Mouse (Mus musculus): Measurements from ENCODE around the gene S100a5. TPM values are rescaled to one million over a fixed set of nuclear protein-coding genes. Genes with fewer than 3 reads are reported as not detected.

S100a5 gene
- polyA plus RNA-seq, 1 experiment from 2014 or later: 4.5 TPM

DNA sequence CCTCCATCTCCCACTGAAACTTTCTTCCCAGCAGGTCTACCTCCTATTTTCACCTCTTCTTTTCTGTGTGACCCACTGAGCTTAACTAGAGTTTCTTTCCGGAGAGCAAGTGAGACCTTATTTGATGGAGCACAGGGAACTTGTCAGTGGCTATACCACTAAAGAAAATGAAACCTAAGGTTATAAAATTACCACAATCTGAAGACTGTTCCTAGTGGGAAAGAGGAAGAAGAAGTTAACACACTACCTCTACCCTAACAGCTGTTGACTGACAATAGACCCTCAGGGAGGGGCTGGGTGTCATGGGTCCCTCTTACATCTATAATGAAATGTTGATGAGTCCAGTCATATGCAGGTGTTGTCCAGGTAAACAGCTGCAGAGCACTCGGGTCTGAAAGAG, 23.7 kb downstream of the S100a5 start:
- no peak overlapping the region for H3K27ac ChIP-seq
- H3K36me3 ChIP-seq: no peaks in the 10 kb centered on the region
- H3K9ac ChIP-seq: no peak overlapping the region
- 66% methylated on average over 2 of the region's 2 CpGs for WGBS
- no peak overlapping the region for H3K4me3 ChIP-seq (replicated peaks)
- H3K27me3 ChIP-seq (replicated peaks): no peaks in the 10 kb centered on the region
- H3K9me3 ChIP-seq: no peaks in the 10 kb centered on the region
- no peak overlapping the region for H3K4me2 ChIP-seq
- no peak for ATAC-seq (ENCODE audit: insufficient read depth, low FRiP score, low read depth)
- H3K4me1 ChIP-seq: no peaks in the 10 kb centered on the region

GRCm38 (mm10) chr3:90638511-90639275, 30.4 kb downstream of the S100a5 start:
- Histone ChIP-seq H3K4me2 (no peak overlapping the region), H3K9me3 (no peaks in the 10 kb centered on the region), H3K27me3 (replicated peaks) (no peaks in the 10 kb centered on the region), H3K4me3 (replicated peaks) (no peak overlapping the region), H3K27ac (no peak overlapping the region; the same call in 1 of the 2 replicates), H3K36me3 (no peaks in the 10 kb centered on the region), H3K4me1 (no peaks in the 10 kb centered on the region), H3K9ac (no peak overlapping the region)
- ATAC-seq (ENCODE audit: insufficient read depth, low FRiP score, low read depth): no peak
- 73% methylated on average over 1 of the region's 1 CpGs for WGBS

DNA sequence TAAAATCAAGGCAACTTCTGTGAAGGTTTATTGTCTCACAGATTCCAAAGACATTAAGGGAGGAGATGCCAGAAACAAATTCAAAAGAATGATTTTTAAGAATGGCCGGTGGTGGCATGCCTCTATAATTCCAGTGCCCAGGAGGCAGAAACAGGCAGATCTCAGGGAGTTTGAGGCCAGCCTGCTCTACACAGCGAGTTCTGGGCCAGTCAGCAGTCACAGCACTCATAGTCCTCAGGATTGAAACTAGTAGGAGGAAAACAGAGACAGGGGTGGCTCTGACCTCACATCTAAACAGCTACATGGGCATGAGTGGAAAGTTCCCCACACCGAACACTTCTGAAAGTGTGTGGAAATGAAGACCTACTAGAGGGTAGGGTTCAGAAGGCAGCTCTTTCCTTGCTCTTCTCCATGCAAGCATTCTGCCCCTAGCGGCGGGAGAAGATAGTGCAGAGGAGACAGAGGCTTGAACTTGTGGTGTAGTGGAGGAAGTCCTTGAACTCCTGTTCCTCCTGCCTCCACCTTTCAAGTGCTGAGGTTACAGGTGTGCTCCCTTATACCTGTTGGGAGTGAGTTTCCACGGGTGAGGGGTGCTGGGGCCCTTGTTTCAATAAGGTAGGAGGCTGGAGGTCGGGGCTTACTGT, 31.3 kb downstream of the S100a5 start:
- no peak for ATAC-seq (ENCODE audit: insufficient read depth, low FRiP score, low read depth)
- Histone ChIP-seq H3K9ac (no peak overlapping the region), H3K4me2 (no peak overlapping the region), H3K27ac (no peak overlapping the region), H3K36me3 (no peaks in the 10 kb centered on the region), H3K27me3 (replicated peaks) (no peaks in the 10 kb centered on the region), H3K4me3 (replicated peaks) (no peak overlapping the region), H3K9me3 (no peaks in the 10 kb centered on the region), H3K4me1 (no peaks in the 10 kb centered on the region)
- 47% methylated on average over 7 of the region's 7 CpGs for WGBS

GRCm38 (mm10) chr3:90640981-90641380, 32.7 kb downstream of the S100a5 start:
- Histone ChIP-seq H3K36me3 (no peaks in the 10 kb centered on the region), H3K27ac (no peak overlapping the region), H3K4me1 (no peaks in the 10 kb centered on the region), H3K27me3 (replicated peaks) (no peaks in the 10 kb centered on the region), H3K4me3 (replicated peaks) (no peak overlapping the region), H3K9me3 (no peaks in the 10 kb centered on the region), H3K4me2 (no peak overlapping the region), H3K9ac (no peak overlapping the region)
- WGBS: 80% methylated on average over 7 of the region's 7 CpGs
- ATAC-seq (ENCODE audit: insufficient read depth, low FRiP score, low read depth): no peak

GRCm38 (mm10) chr3:90644220-90644619, 35.9 kb downstream of the S100a5 start:
- H3K4me3 ChIP-seq (replicated peaks): no peak overlapping the region
- no peak overlapping the region for H3K9ac ChIP-seq
- no peaks in the 10 kb centered on the region for H3K9me3 ChIP-seq
- no peak overlapping the region for H3K27ac ChIP-seq
- no peaks in the 10 kb centered on the region for H3K36me3 ChIP-seq
- H3K4me1 ChIP-seq: no peaks in the 10 kb centered on the region
- 56% methylated on average over 3 of the region's 3 CpGs for WGBS
- ATAC-seq (ENCODE audit: insufficient read depth, low FRiP score, low read depth): no peak
- H3K27me3 ChIP-seq (replicated peaks): no peaks in the 10 kb centered on the region
- H3K4me2 ChIP-seq: no peak overlapping the region

DNA sequence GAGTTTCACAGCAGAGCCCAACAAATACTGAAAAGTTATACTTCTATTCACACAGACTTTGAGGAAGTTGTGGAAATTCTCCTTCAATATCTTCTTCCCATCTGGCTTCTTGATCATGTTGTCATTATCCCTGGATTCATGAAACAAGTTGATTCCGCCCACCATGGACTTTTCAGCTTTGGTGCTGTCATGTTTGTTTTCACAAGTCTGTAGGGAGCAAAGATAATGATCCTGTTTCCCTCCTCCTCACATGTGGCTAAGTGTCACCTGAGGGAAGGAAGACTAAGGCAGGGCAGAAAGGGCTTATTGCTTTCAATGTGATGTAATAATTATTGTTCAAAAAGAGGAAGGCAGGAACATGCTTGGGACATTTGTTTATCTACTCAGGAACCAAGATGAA, 39.0 kb downstream of the S100a5 start:
- ATAC-seq (ENCODE audit: insufficient read depth, low FRiP score, low read depth): no peak
- H3K27ac ChIP-seq: no peak overlapping the region
- no peak overlapping the region for H3K4me3 ChIP-seq (replicated peaks)
- no peaks in the 10 kb centered on the region for H3K36me3 ChIP-seq
- 83% methylated on average over 1 of the region's 1 CpGs for WGBS
- H3K4me2 ChIP-seq: no peak overlapping the region
- no peak overlapping the region for H3K9ac ChIP-seq
- H3K27me3 ChIP-seq (replicated peaks): no peaks in the 10 kb centered on the region
- no peaks in the 10 kb centered on the region for H3K4me1 ChIP-seq
- no peaks in the 10 kb centered on the region for H3K9me3 ChIP-seq

DNA sequence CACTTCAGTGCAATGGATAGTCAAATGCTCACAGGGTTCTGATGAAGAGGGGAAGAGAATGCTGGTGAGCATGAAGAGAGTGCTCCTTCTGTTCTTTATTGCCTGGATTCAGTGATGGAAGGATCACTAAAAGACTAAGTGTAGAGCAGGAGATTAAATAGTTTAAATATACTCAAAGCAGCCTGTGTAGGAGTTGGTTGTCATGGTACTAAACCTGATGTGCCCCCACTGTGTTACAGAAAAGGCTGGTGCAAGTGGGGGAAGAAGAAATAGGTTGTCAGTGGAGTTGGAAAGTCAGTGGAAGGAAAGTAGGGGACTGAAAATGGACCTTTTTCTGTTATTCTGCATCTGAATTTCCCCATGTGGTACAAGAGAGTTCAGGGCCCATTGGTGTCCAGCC, 40.7 kb downstream of the S100a5 start:
- no peaks in the 10 kb centered on the region for H3K27me3 ChIP-seq (replicated peaks)
- no peaks in the 10 kb centered on the region for H3K9me3 ChIP-seq
- H3K36me3 ChIP-seq: no peaks in the 10 kb centered on the region
- no peak overlapping the region for H3K9ac ChIP-seq
- no peak overlapping the region for H3K4me2 ChIP-seq
- H3K4me1 ChIP-seq: no peaks in the 10 kb centered on the region
- no peak overlapping the region for H3K27ac ChIP-seq
- ATAC-seq (ENCODE audit: insufficient read depth, low FRiP score, low read depth): no peak
- no peak overlapping the region for H3K4me3 ChIP-seq (replicated peaks)

DNA sequence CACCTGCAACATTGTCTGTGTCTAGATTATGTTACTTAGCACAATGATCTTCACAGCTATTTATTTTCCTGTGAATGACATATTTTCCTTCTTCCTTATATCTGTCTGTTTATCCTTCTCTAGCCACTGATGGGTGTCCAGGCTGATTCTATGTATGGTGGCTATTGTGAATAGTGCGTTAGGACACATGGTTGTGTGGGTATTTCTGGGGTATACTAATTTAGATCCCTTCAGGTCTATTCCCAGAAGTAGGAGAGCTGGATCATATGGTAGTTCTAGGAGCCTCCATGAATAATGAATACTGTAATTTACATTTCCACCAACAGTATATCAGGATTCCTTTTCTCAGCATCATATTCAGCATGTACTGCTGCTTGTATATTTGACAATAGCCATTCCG, 41.5 kb downstream of the S100a5 start:
- Histone ChIP-seq H3K9ac (no peak overlapping the region), H3K4me3 (replicated peaks) (no peak overlapping the region), H3K4me1 (no peaks in the 10 kb centered on the region), H3K27me3 (replicated peaks) (no peaks in the 10 kb centered on the region), H3K36me3 (no peaks in the 10 kb centered on the region), H3K27ac (no peak overlapping the region), H3K9me3 (no peaks in the 10 kb centered on the region), H3K4me2 (no peak overlapping the region)
- no peak for ATAC-seq (ENCODE audit: insufficient read depth, low FRiP score, low read depth)
- 89% methylated on average over 2 of the region's 2 CpGs for WGBS

- ATAC-seq (ENCODE audit: insufficient read depth, low FRiP score, low read depth): no peak; the same call in 1 of the 2 replicates
- H3K9me3 ChIP-seq: no peaks in the 10 kb centered on the region
- WGBS: 34% methylated on average over 5 of the region's 5 CpGs
- no peak overlapping the region for H3K4me3 ChIP-seq (replicated peaks)
- no peak overlapping the region for H3K4me2 ChIP-seq
- H3K9ac ChIP-seq: no peak overlapping the region
- H3K27me3 ChIP-seq (replicated peaks): no peaks in the 10 kb centered on the region
- H3K27ac ChIP-seq: no peak overlapping the region
- H3K36me3 ChIP-seq: no peaks in the 10 kb centered on the region
- no peaks in the 10 kb centered on the region for H3K4me1 ChIP-seq
Measured at GRCm38 (mm10) chr3:90652878-90653508, 44.7 kb downstream of the S100a5 start.

DNA sequence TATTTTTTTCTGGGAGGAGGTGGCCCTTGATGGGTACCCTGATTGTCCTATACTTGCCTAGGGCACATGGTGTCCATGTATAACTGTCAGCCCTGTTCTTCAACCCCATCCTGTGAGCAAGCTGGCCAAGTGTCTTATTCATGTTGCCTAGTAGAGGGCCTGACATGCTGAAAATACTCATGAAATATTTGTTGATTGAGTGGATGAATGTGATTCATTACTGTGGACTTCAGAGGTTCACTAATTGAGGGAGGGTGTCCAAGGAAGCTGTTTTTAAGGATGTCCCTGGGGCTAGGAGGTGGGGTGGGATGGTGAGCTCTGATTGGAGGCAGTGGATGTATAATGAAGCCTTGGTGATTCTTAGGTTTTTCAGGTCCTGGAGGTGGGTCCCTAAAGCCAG, 45.4 kb downstream of the S100a5 start, which contains the start of gene S100a7a:
Gene S100a7a, plus strand, starts transcription at position 301 of the 400 bp plus-strand sequence.
- Histone ChIP-seq H3K9ac (no peak within 1 kb of the TSS), H3K27ac (no peak within 1 kb of the TSS), H3K36me3 (no peaks in the 10 kb centered on the region), H3K27me3 (replicated peaks) (no peaks in the 10 kb centered on the region), H3K9me3 (no peaks in the 10 kb centered on the region), H3K4me1 (no peaks in the 10 kb centered on the region), H3K4me2 (no peak within 1 kb of the TSS), H3K4me3 (replicated peaks) (no peak within 1 kb of the TSS)
- ATAC-seq (ENCODE audit: insufficient read depth, low FRiP score, low read depth): no peak

DNA sequence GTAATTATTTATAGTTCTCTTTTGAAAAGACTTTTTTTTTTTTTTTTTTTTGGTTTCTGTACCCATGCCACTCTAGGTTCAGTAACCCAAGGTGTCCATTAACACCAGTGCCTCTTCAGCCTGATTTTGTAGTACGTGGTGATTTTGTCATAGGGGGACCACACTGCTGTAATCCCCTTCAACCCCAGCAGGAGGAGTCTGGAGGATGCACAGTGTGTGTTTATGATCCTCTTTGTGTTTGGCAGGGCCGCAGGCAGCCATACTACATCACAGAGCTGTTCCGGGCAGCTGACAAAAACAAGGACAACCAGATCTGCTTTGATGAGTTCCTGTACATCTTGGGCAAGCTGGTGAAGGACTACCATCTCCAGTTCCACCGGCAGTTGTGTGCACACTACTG, 49.1 kb downstream of the S100a5 start:
- Histone ChIP-seq H3K36me3 (no peaks in the 10 kb centered on the region), H3K27ac (no peak overlapping the region), H3K27me3 (replicated peaks) (no peaks in the 10 kb centered on the region), H3K9me3 (no peaks in the 10 kb centered on the region), H3K4me3 (replicated peaks) (no peak overlapping the region), H3K9ac (no peak overlapping the region), H3K4me1 (no peaks in the 10 kb centered on the region), H3K4me2 (no peak overlapping the region)
- WGBS: 75% methylated on average over 4 of the region's 4 CpGs
- ATAC-seq (ENCODE audit: insufficient read depth, low FRiP score, low read depth): no peak

- Histone ChIP-seq H3K9ac (no peak overlapping the region), H3K4me3 (replicated peaks) (no peak overlapping the region), H3K36me3 (no peaks in the 10 kb centered on the region), H3K27me3 (replicated peaks) (no peaks in the 10 kb centered on the region), H3K4me2 (no peak overlapping the region), H3K4me1 (no peaks in the 10 kb centered on the region), H3K9me3 (no peaks in the 10 kb centered on the region), H3K27ac (no peak overlapping the region)
- no peak for ATAC-seq (ENCODE audit: insufficient read depth, low FRiP score, low read depth)
Measured at GRCm38 (mm10) chr3:90659364-90660044, 51.2 kb downstream of the S100a5 start.
